Mouse (Mus musculus) erythroblast, embryonic 14.5 days (primary cell): ENCODE results near the gene Ttll8.

Experiments
- GATA1 ChIP-seq: IDR thresholded peaks from 2 replicates; pipeline ENCODE4 v1.6.1; 2012; ENCODE audit warnings: low read length, inconsistent platforms, mixed read lengths
- TAL1 ChIP-seq: IDR thresholded peaks from 3 replicates; pipeline ENCODE4 v1.6.1; 2012; ENCODE audit warnings: low read length, inconsistent platforms, mixed read lengths

GRCm38 (mm10) chr15:88955342-88955741, 1.1 kb upstream of the Ttll8 start:
- TF ChIP-seq GATA1: no peak
- TF ChIP-seq TAL1: no peak
